In genomic region chr9:15493925-15494558, GRCm38 (mm10) we compare ENCODE assay signal across 8 mouse cellular contexts. TPM values are rescaled to one million over a fixed set of nuclear protein-coding genes. Genes with fewer than 3 reads are reported as not detected.
DNase-seq lines count a peak whose midpoint lies in the region; ATAC-seq and TF ChIP-seq lines count a peak whose summit lies in the region.

No protein-coding gene starts in this region.

- no peak for DNase-seq in ES-E14 (ENCODE audit: low read depth, low spot score)
- peak; percentile 28 for DNase-seq in c-Kit-positive CD71-positive TER-119-positive erythroid progenitor cells, embryonic 14.5 days (ENCODE audit: low spot score)
- DNase-seq in frontal cortex, postnatal 10 days (ENCODE audit: low spot score in 2 of 2) = peak; percentile 16 to 67
- DNase-seq in hindbrain, embryonic 11.5 days (ENCODE audit: low spot score) = peak; percentile 79
- DNase-seq in layer of hippocampus, postnatal 14 days (ENCODE audit: low spot score in 2 of 2) = peak; percentile 61 to 71
- DNase-seq in lung, postnatal 0 days (ENCODE audit: low spot score) = peak; percentile 80
- DNase-seq in ovary, postnatal 10 days (ENCODE audit: low spot score) = peak; percentile 56
- peak; percentile 79 for DNase-seq in thymus, postnatal 25 days

- H3K9ac ChIP-seq in ES-E14 (ENCODE audit: insufficient read depth, low read depth, low read length, poor library complexity, severe bottlenecking) = peak overlapping the region; percentile 91
- H3K9ac ChIP-seq in hindbrain, embryonic 11.5 days (ENCODE audit: low read depth, low read length) = peak overlapping the region; percentile 82
- peak overlapping the region; percentile 66 for H3K9ac ChIP-seq in lung, postnatal 0 days (replicated peaks; ENCODE audit: low read depth)

- H3K27me3 ChIP-seq in hindbrain, embryonic 11.5 days (ENCODE audit: control insufficient read depth, insufficient read depth, low read length) = no peaks in the 10 kb centered on the region
- H3K27me3 ChIP-seq in lung, postnatal 0 days (replicated peaks; ENCODE audit: insufficient read depth, low read length) = no peaks in the 10 kb centered on the region

- 4% methylated on average over 22 of the region's 37 CpGs for WGBS in hindbrain, embryonic 11.5 days
- WGBS in lung, postnatal 0 days = 3% methylated on average over 30 of the region's 37 CpGs

- peak; percentile 58 for ATAC-seq in hindbrain, embryonic 11.5 days (ENCODE audit: low FRiP score)
- peak; percentile 66 for ATAC-seq in lung, postnatal 0 days

- peak overlapping the region; percentile 91 for H3K4me2 ChIP-seq in hindbrain, embryonic 11.5 days (replicated peaks; ENCODE audit: low read depth, low read length)
- peak overlapping the region; percentile 99 for H3K4me2 ChIP-seq in lung, postnatal 0 days (replicated peaks; ENCODE audit: low read depth, low read length)

- H3K4me1 ChIP-seq in ES-E14 (ENCODE audit: control insufficient read depth in 2 of 2, insufficient read depth in 2 of 2, low read length in 2 of 2, poor library complexity in 1 of 2) = peaks cover 0 to 4% of the 10 kb centered on the region in 2 experiments; a peak in 2 of 4 replicates
- no peaks in the 10 kb centered on the region; the same call in 1 of the 2 replicates for H3K4me1 ChIP-seq in hindbrain, embryonic 11.5 days (replicated peaks; ENCODE audit: control insufficient read depth, insufficient read depth, low read length)
- H3K4me1 ChIP-seq in lung, postnatal 0 days (ENCODE audit: insufficient read depth, low read depth, low read length) = peaks cover 15% of the 10 kb centered on the region; the same call in 1 of the 2 replicates

- H3K9me3 ChIP-seq in ES-E14 (ENCODE audit: control insufficient read depth, insufficient read depth, low read depth, low read length) = no peaks in the 10 kb centered on the region
- H3K9me3 ChIP-seq in hindbrain, embryonic 11.5 days (ENCODE audit: control insufficient read depth, low read length) = no peaks in the 10 kb centered on the region
- H3K9me3 ChIP-seq in lung, postnatal 0 days (ENCODE audit: low read length) = no peaks in the 10 kb centered on the region

- in situ Hi-C loops in ES-E14 (cut with MboI; ENCODE audit: low sequenced_read_pairs in 2 of 2, unreplicated experiment in 2 of 2) = no loop called here

- H3K36me3 ChIP-seq in ES-E14 (ENCODE audit: control insufficient read depth, insufficient read depth, low read length, poor library complexity, severe bottlenecking) = peaks cover 2% of the 10 kb centered on the region; the same call in 1 of the 2 replicates
- no peaks in the 10 kb centered on the region for H3K36me3 ChIP-seq in hindbrain, embryonic 11.5 days (ENCODE audit: control insufficient read depth, insufficient read depth, low read length)
- H3K36me3 ChIP-seq in lung, postnatal 0 days (ENCODE audit: insufficient read depth, low read length) = no peaks in the 10 kb centered on the region

- peak; percentile 71 for TF ChIP-seq CTCF in lung, postnatal 0 days (IDR thresholded peaks at IDR 0.05)

- H3K4me3 ChIP-seq in ES-E14 (ENCODE audit: insufficient read depth in 1 of 2, low read depth in 1 of 2, low read length in 2 of 2, poor library complexity in 1 of 2, severe bottlenecking in 1 of 2) = peak overlapping the region; percentile 88 to 94
- peak overlapping the region; percentile 75 for H3K4me3 ChIP-seq in hindbrain, embryonic 11.5 days (ENCODE audit: low read depth, low read length)
- H3K4me3 ChIP-seq in lung, postnatal 0 days (ENCODE audit: low read depth, low read length) = peak overlapping the region; percentile 75

- H3K27ac ChIP-seq in ES-E14 (ENCODE audit: insufficient read depth, low read depth, low read length, poor library complexity, severe bottlenecking) = no peak overlapping the region
- 0 out of 2 replicates have a peak overlapping the region, but pooled peaks have one; percentile 24 for H3K27ac ChIP-seq in hindbrain, embryonic 11.5 days (ENCODE audit: low read depth, low read length)
- peak overlapping the region; percentile 81 for H3K27ac ChIP-seq in lung, postnatal 0 days (ENCODE audit: low read length)

- TF ChIP-seq EP300 in lung, postnatal 0 days (IDR thresholded peaks at IDR 0.05) = no peak

TF ChIP-seq in ES-E14, 5 proteins besides CTCF, POLR2A, EP300 and RAD21:
- TF ChIP-seq ZC3H11A (IDR thresholded peaks at IDR 0.05; ENCODE audit: borderline replicate concordance, low read depth, low read length) (no peak), HCFC1 (IDR thresholded peaks at IDR 0.05; ENCODE audit: borderline replicate concordance, insufficient read depth, low read length) (peak; percentile 14; the same call in 1 of the 2 replicates)

RNA-seq across cellular contexts. Expression of gene Smco4, which starts 0.8 kb away (rescaled TPM):
- total RNA-seq in ES-E14 (2012; rRNA removed) = 6.4 and 8.7 TPM in 2 replicates
- polyA plus RNA-seq in hindbrain, embryonic 11.5 days (2014; fragmentation: Nextera tagmentation; extraction: Ambion mirVana) = 2.0 and 2.8 TPM in 2 replicates
- 1 to 10 TPM; 7.1 to 7.3 TPM for total RNA-seq in layer of hippocampus, postnatal 14 days (2021)
- polyA plus RNA-seq in lung, postnatal 0 days (2015; fragmentation: Nextera tagmentation; extraction: Ambion mirVana) = 3.8 TPM in 2 replicates
